Mouse (Mus musculus): ENCODE results near the gene Reg4.

Gene Reg4

GRCm38 (mm10) chr3:98237240-98237639 is 15.3 kb downstream of the Reg4 start:
- no peak for DNase-seq (ENCODE audit: low spot score)

GRCm38 (mm10) chr3:98238150-98238549 is 16.2 kb downstream of the Reg4 start:
- no peak for DNase-seq (ENCODE audit: low spot score)

- DNase-seq (ENCODE audit: low spot score) = no peak
These were observed 20.1 kb downstream of the Reg4 start for GRCm38 (mm10) chr3:98242051-98242450.

GRCm38 (mm10) chr3:98242458-98243037 is 20.6 kb downstream of the Reg4 start:
- DNase-seq (ENCODE audit: low spot score) = no peak

GRCm38 (mm10) chr3:98245892-98246291 is 23.9 kb downstream of the Reg4 start:
- no peak for DNase-seq (ENCODE audit: low spot score)

- DNase-seq (ENCODE audit: low spot score) = no peak
These were observed 25.2 kb downstream of the Reg4 start for GRCm38 (mm10) chr3:98246985-98247751.

GRCm38 (mm10) chr3:98249378-98249777 is 27.4 kb downstream of the Reg4 start:
- DNase-seq (ENCODE audit: low spot score) = no peak

GRCm38 (mm10) chr3:98249833-98250448 is 28.0 kb downstream of the Reg4 start:
- no peak for DNase-seq (ENCODE audit: low spot score)

GRCm38 (mm10) chr3:98254059-98254458 is 32.1 kb downstream of the Reg4 start:
- DNase-seq (ENCODE audit: low spot score) = no peak

GRCm38 (mm10) chr3:98254656-98255583 is 33.0 kb downstream of the Reg4 start:
- no peak for DNase-seq (ENCODE audit: low spot score)

GRCm38 (mm10) chr3:98258723-98259122 is 36.8 kb downstream of the Reg4 start:
- no peak for DNase-seq (ENCODE audit: low spot score)

GRCm38 (mm10) chr3:98259271-98259751 is 37.4 kb downstream of the Reg4 start:
- no peak for DNase-seq (ENCODE audit: low spot score)

GRCm38 (mm10) chr3:98260534-98260933 is 38.6 kb downstream of the Reg4 start:
- no peak for DNase-seq (ENCODE audit: low spot score)

- no peak for DNase-seq (ENCODE audit: low spot score)
These were observed 39.5 kb downstream of the Reg4 start for GRCm38 (mm10) chr3:98261415-98261814.

- no peak for DNase-seq (ENCODE audit: low spot score)
These were observed 40.2 kb downstream of the Reg4 start for GRCm38 (mm10) chr3:98262133-98262532.

GRCm38 (mm10) chr3:98267249-98267651 is 45.3 kb downstream of the Reg4 start:
- DNase-seq (ENCODE audit: low spot score) = no peak

- no peak for DNase-seq (ENCODE audit: low spot score)
These were observed 51.9 kb downstream of the Reg4 start for GRCm38 (mm10) chr3:98273623-98274398.

- DNase-seq (ENCODE audit: low spot score) = no peak
These were observed 57.7 kb downstream of the Reg4 start for GRCm38 (mm10) chr3:98279682-98280081.

GRCm38 (mm10) chr3:98280204-98280932 is 58.4 kb downstream of the Reg4 start, which contains the start of gene Hmgcs2:
TSS of gene Hmgcs2 (plus strand) at chr3:98280435.
- peak; percentile 20 for DNase-seq (ENCODE audit: low spot score)

- DNase-seq (ENCODE audit: low spot score) = peak; percentile 83
These were observed 59.1 kb downstream of the Reg4 start for GRCm38 (mm10) chr3:98280933-98281678.
